Mouse (Mus musculus) hindbrain, embryonic 13.5 days (tissue): ENCODE measurements around the gene Cd93. TPM values are rescaled to one million over a fixed set of nuclear protein-coding genes. Genes with fewer than 3 reads are reported as not detected.

Experiments
- ATAC-seq: fragments of 200-750 bp; cut with Nextera tagmentation; 2 replicates; pipeline ENCODE4 v1.8.0; 2017; ENCODE audit warnings: moderate TSS enrichment; ENCODE audit not compliant: low FRiP score
- H3K27ac ChIP-seq: fragments of 300-500 bp; sonication (generic); 2 replicates; pipeline ENCODE4 v1.5.1; 2015; ENCODE audit warnings: inconsistent platforms, mild to moderate bottlenecking, moderate library complexity
- H3K27me3 ChIP-seq: fragments of 300-500 bp; sonication (generic); 2 replicates; pipeline ENCODE4 v1.6.1; 2015; ENCODE audit warnings: mild to moderate bottlenecking, inconsistent platforms
- H3K36me3 ChIP-seq: fragments of 300-500 bp; sonication (generic); 2 replicates; pipeline ENCODE4 v1.6.1; 2015; ENCODE audit warnings: mild to moderate bottlenecking, inconsistent platforms
- H3K4me1 ChIP-seq: fragments of 300-500 bp; sonication (generic); replicated peaks from 2 replicates; pipeline ENCODE4 v1.6.1; 2015; ENCODE audit warnings: inconsistent platforms
- H3K4me2 ChIP-seq: fragments of 300-500 bp; sonication (generic); 2 replicates; pipeline ENCODE4 v1.6.1; 2015; ENCODE audit warnings: inconsistent platforms, mild to moderate bottlenecking, moderate library complexity
- H3K4me3 ChIP-seq: fragments of 300-500 bp; sonication (generic); 2 replicates; pipeline ENCODE4 v1.5.1; 2015; ENCODE audit warnings: mild to moderate bottlenecking, inconsistent platforms
- H3K9ac ChIP-seq: fragments of 300-500 bp; sonication (generic); 2 replicates; pipeline ENCODE4 v1.6.1; 2015; ENCODE audit warnings: mild to moderate bottlenecking, inconsistent platforms
- H3K9me3 ChIP-seq: fragments of 300-500 bp; sonication (generic); 2 replicates; pipeline ENCODE4 v1.6.1; 2016; ENCODE audit warnings: inconsistent platforms
- WGBS: fragments of 180-500 bp; shearing (Covaris S2); methylation state at CpG from one replicate; pipeline ENCODE4 v1.1.7; 2015; 5-methylcytosine and 5-hydroxymethylcytosine counted together
- polyA plus RNA-seq: library from polyadenylated mRNA; unstranded; fragments of >200 nt; fragmentation: Nextera tagmentation; extraction: Ambion mirVana; gene quantifications from 2 replicates; pipeline ENCODE4 v1.2.1, GENCODE M21; 2015

Gene Cd93
- polyA plus RNA-seq, 1 experiment from 2014 or later = 8.2 TPM

DNA sequence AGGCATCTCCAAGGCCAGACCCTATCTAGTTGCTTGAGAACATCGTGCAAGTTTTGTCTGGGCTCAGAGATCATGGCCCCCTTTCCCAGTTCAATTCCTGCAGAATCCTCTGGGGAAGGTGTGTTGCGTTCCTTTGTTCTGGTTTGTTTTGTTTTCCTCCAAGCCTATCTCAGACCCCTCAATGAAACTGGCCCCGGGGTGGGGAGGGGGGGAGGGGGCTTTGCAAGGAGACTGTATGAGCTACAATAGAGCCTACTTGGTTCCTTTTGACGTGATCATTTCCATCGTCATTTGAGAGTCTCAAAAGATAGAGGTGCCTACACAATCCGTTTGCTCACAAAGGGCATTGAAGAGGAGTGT, 34.6 kb downstream of the Cd93 start:
- no peak overlapping the region for H3K27ac ChIP-seq
- H3K27me3 ChIP-seq = peaks cover 56% of the 10 kb centered on the region
- H3K36me3 ChIP-seq = no peaks in the 10 kb centered on the region
- no peaks in the 10 kb centered on the region for H3K9me3 ChIP-seq
- H3K4me3 ChIP-seq = no peak overlapping the region
- H3K9ac ChIP-seq = no peak overlapping the region
- H3K4me2 ChIP-seq = no peak overlapping the region
- ATAC-seq = 0 out of 2 replicates have a peak, but pooled peaks have one; percentile 11
- H3K4me1 ChIP-seq = peaks cover 30% of the 10 kb centered on the region
- 7% methylated on average over 6 of the region's 6 CpGs for WGBS

DNA sequence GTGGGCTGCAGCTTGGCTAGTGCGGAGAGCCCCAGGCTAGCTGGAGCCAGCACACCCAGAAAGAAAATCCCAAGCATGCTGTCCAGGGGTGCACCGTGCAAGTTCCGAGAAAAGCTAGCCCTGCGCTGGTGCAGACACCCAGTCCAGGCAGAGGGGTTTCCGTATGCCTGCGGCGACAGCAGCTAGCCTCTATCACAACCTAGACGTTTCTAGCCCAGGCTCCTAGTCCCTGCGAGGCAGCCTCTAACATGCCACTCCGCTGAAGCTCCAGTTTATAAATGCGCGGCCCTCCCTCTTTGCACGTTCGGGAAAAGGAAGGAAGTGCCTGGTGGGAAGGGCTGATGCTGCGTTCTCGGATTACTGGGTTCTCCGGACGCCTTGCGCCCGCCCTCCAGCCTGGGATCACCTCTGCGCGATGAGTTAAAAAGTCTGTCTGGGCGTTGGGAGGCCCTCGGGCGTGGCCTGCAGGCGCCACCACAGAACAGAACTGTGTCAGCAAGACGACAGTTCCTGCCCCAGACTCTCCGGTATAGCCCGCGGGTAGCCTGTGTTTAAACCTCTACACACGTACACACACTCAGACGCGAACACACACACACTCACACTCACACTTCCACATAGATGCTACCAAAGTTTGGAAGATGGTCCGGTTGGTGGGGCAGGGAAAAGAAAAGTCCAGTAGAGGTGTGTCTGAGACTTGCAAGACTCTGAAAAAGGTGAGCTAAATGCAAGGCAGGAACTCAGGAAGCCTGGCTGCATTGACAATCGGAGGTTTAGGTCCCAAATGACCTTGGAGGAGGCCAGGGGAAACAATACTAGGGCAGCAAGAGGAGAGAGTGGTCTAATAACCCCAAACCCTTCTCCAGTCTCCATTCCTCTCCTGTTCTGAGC, 35.2 kb downstream of the Cd93 start, which contains the start of gene Thbd:
Thbd (minus strand) TSS at position 319 of the 891 bp plus-strand sequence.
- peak within 1 kb of the TSS; percentile 41 for H3K4me3 ChIP-seq
- H3K4me2 ChIP-seq = peak within 1 kb of the TSS; percentile 62
- ATAC-seq = peak; percentile 50
- H3K36me3 ChIP-seq = no peaks in the 10 kb centered on the region
- no peaks in the 10 kb centered on the region for H3K9me3 ChIP-seq
- H3K27ac ChIP-seq = 0 out of 2 replicates have a peak within 1 kb of the TSS, but pooled peaks have one; percentile 0
- peaks cover 30% of the 10 kb centered on the region for H3K4me1 ChIP-seq
- peak within 1 kb of the TSS; percentile 54 for H3K9ac ChIP-seq
- 3% methylated on average over 35 of the region's 35 CpGs for WGBS
- peaks cover 60% of the 10 kb centered on the region for H3K27me3 ChIP-seq

DNA sequence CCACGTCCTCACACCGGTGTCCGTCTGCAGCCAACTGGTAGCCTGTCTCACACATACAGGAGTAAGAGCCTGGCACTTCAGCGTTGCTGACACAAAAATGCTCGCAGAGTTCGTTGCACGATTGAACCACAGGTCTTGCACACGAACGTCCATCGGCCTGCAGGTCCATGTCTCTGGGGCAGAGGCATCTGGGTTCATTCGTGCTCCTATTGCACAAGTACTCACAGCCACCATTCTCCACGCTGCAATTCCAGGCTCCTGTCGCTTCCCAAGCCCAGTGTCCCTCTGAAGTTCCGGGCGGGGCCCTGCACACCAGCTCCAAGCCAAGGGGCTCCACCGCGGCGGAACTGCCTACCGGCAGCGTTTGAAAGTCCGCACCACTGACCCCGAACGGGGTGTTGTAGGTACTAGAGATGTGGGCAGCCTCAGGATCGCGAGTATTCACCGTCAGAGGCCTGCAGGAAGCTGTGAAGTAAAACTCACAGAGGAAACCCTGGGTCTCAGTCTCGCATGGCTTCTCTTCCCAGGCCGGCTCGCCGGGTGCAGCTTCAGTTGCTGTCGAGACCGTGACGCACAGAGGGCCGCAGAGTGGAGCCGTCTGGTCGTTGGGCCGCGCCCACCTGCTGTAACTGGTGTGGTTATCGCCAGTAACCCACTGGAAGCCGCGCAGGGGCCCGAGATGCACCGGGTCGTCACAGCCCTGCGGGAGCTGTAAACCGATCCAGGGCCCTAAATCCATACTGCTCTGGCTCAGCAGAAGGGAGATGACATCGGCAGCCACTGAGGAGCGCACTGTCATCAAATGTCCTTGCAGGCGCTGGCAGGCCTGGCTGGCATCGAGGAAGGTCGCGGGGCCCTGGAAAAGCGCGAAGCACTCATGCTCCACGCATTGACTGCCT, 36.1 kb downstream of the Cd93 start:
- peaks cover 30% of the 10 kb centered on the region for H3K4me1 ChIP-seq
- peaks cover 67% of the 10 kb centered on the region for H3K27me3 ChIP-seq
- 5% methylated on average over 55 of the region's 55 CpGs for WGBS
- 0 out of 2 replicates have a peak overlapping the region, but pooled peaks have one; percentile 0 for H3K27ac ChIP-seq
- peak overlapping the region; percentile 62 for H3K4me2 ChIP-seq
- H3K9me3 ChIP-seq = no peaks in the 10 kb centered on the region
- ATAC-seq = peak; percentile 43
- H3K36me3 ChIP-seq = no peaks in the 10 kb centered on the region
- peak overlapping the region; percentile 54 for H3K9ac ChIP-seq
- peak overlapping the region; percentile 41 for H3K4me3 ChIP-seq

DNA sequence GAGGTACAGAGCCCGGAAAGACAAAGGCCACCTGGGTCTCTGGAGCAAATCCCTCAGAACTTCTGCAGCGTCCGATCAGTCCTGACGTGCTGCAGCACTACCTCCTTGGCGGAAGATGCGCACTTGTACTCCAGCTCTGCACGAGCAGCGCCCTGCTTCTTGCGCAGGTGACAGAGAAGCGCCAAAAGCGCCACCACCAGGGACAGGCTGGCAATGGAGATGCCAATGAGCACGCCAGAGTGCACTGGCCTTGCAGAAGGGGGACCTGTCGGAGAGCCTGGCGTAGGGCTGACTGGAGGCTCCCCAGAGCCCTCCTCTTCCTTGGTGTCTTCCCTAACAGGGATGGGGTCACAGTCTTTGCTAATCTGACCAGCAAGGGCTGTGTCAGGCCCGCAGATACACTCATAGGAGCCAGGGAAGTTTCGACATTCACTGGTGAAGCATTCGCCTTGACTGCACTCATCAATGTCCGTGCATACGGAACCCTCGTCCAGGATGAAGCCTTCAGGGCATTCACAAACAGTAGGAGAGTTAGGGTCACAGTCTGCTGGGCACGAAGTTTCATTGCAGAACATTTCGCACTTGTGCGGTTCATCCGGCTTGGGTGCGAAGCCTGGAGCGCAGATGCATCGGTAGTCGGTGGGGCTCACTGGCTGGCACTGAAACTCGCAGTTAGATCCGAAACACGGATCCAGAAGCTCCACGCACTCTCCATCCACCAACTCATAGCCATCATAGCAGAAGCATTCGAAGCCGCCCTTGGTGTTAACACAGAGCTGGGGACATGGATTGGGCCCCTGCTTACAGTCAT, 37.0 kb downstream of the Cd93 start:
- Histone ChIP-seq H3K4me1 (peaks cover 30% of the 10 kb centered on the region), H3K27ac (no peak overlapping the region), H3K9ac (peak overlapping the region; percentile 60), H3K27me3 (peaks cover 68% of the 10 kb centered on the region), H3K9me3 (no peaks in the 10 kb centered on the region), H3K4me3 (peak overlapping the region; percentile 41), H3K36me3 (no peaks in the 10 kb centered on the region), H3K4me2 (peak overlapping the region; percentile 62)
- peak; percentile 26; the same call in 1 of the 2 replicates for ATAC-seq
- WGBS = 12% methylated on average over 34 of the region's 34 CpGs

DNA sequence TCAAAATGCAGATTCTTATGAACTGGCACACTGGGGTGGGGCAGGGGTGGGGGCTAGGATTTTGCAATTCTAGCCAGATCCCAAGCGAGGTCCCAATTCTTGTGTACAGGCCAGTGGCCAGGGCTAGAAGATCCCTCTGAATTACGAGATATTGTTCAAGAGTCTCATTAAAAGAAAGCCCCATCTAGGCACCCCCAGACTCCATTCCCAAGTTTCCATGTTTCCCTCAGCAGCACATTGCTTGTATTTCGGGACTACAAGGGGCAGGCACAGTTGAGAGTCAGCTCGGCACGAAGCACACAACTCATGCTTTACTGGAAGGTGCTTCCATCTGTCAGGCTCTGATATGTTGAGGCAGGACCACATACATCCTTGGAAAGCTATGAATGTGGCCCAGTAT, 38.5 kb downstream of the Cd93 start:
- no peak for ATAC-seq
- H3K9me3 ChIP-seq = no peaks in the 10 kb centered on the region
- H3K9ac ChIP-seq = no peak overlapping the region
- peaks cover 68% of the 10 kb centered on the region for H3K27me3 ChIP-seq
- H3K36me3 ChIP-seq = no peaks in the 10 kb centered on the region
- no peak overlapping the region for H3K27ac ChIP-seq
- H3K4me2 ChIP-seq = no peak overlapping the region
- H3K4me1 ChIP-seq = peaks cover 30% of the 10 kb centered on the region
- no peak overlapping the region for H3K4me3 ChIP-seq
- 77% methylated on average over 5 of the region's 5 CpGs for WGBS

DNA sequence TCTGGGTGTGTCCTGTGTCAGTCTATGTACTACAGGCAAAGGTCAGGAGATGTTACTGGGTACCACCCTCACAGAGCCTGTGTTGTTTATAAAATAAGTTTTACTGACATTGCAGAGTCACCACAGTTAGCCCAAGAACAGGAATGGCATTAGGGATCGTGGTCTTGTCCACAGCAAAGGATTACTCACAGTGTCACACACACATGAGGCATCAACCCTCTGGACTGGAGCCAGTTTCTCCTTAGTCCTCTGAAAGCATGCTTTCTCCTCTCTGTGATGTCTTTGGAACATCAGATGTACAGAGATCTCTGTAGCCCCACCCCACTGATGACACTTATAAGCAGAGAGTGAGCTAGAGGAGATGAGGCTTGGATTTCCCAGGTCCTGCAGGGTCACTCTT, 41.1 kb downstream of the Cd93 start:
- no peak overlapping the region for H3K27ac ChIP-seq
- no peak for ATAC-seq
- H3K4me1 ChIP-seq = peaks cover 15% of the 10 kb centered on the region
- H3K36me3 ChIP-seq = no peaks in the 10 kb centered on the region
- peaks cover 54% of the 10 kb centered on the region for H3K27me3 ChIP-seq
- no peak overlapping the region for H3K9ac ChIP-seq
- H3K4me2 ChIP-seq = no peak overlapping the region
- no peak overlapping the region for H3K4me3 ChIP-seq
- no peaks in the 10 kb centered on the region for H3K9me3 ChIP-seq
- WGBS = 77% methylated on average over 1 of the region's 1 CpGs

DNA sequence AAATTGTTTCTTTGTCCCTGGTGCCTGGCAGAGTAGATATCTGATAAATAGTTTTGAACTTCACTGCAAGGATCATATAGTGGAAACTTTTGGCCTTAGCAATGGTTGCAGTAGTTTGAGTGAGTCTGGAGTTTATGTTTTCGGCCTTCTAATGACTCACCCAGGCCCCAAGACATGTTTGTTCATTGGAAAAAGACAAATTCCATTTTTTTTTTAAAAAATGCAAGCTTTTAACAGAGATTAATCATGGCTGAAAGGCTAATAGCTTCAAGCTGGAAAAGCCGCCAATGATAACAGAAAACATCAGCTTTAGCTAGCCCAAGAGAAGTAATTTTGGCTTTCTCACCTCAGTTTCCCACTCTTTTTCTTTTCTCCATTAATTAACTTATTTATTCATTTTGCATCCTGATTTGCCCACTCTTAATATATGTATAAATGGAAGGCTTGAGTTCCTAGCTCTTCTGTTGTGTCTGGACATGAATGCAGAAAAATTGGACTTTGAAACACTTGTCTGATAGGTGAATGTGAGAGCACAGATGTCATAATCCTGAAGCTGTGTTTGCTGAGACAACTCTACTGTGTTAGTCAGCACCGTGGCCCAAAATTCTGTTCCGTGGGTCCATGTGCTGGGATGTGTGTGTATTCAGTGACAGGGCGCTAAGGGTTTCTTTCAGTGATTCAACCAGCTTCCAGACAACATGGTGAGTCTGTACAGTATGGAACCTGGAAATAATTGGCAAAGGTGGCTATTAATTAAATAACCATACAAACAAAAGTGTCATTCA, 44.3 kb downstream of the Cd93 start:
- Histone ChIP-seq H3K4me3 (no peak overlapping the region), H3K9me3 (no peaks in the 10 kb centered on the region), H3K36me3 (no peaks in the 10 kb centered on the region), H3K4me1 (peaks cover 9% of the 10 kb centered on the region; the same call in 1 of the 2 replicates), H3K4me2 (no peak overlapping the region), H3K27ac (no peak overlapping the region), H3K9ac (no peak overlapping the region), H3K27me3 (peaks cover 52% of the 10 kb centered on the region)
- ATAC-seq = no peak
- 96% methylated on average over 5 of the region's 5 CpGs for WGBS

DNA sequence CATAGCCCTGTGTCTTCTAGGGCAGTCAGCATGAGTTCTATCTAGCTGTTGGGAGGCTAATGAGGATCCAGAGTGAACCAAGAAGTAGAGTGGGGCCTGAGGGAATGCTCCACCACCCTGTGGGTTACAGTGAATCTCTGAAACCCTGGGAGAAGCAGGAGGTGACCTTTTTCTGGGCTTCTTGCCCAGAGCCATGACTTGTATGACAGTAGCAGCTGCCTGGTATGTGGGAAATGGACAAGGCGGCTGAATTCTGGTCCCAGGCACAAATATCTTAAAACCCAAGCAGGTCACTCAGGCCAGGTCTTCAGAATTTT, 45.6 kb downstream of the Cd93 start:
- no peak overlapping the region for H3K4me2 ChIP-seq
- peaks cover 58% of the 10 kb centered on the region for H3K27me3 ChIP-seq
- no peak overlapping the region for H3K4me3 ChIP-seq
- H3K9me3 ChIP-seq = no peaks in the 10 kb centered on the region
- H3K9ac ChIP-seq = no peak overlapping the region
- H3K36me3 ChIP-seq = no peaks in the 10 kb centered on the region
- H3K4me1 ChIP-seq = peaks cover 9% of the 10 kb centered on the region; the same call in 1 of the 2 replicates
- H3K27ac ChIP-seq = no peak overlapping the region
- ATAC-seq = no peak
- 90% methylated on average over 1 of the region's 1 CpGs for WGBS

DNA sequence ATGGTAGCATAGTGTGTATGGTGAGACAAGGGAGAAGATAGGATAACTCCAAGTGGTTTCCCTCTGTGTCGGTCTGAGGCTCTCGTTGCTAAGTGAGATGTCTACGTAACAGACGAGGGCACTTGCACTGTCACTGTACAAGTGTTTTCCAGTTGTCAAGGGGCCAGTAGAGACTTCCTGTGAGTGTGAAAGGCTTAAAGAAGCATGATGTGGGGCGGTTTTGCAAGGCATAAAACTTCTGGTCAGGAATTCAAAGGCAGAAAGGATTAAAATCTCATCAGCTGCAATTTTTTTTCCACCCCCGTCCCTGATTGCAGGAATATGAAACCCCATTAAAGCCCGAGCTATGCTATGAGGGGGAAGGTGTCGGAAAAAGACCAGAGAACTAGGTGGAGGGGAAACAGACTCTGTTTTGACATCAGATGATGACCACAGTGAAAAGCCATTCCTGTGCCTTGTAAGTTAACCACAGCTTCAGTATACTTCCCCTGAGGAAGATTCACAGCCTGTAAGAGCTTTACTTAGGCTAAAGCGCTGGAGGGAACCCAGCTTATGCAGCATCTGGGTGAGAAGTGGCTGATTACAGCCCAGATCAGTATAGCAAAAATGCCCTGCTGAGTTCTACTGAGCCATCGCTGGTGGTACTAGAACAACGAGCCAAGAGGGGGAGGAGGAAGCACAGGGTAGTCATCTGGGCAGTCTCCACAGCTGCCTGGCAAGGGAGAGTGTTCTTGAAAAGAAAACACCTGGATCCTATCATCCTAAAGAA, 46.2 kb downstream of the Cd93 start:
- Histone ChIP-seq H3K27me3 (peaks cover 55% of the 10 kb centered on the region), H3K36me3 (no peaks in the 10 kb centered on the region), H3K9me3 (no peaks in the 10 kb centered on the region), H3K4me1 (peaks cover 9% of the 10 kb centered on the region; the same call in 1 of the 2 replicates), H3K9ac (no peak overlapping the region), H3K4me3 (no peak overlapping the region), H3K4me2 (no peak overlapping the region), H3K27ac (no peak overlapping the region)
- no peak for ATAC-seq
- WGBS = 80% methylated on average over 11 of the region's 11 CpGs

DNA sequence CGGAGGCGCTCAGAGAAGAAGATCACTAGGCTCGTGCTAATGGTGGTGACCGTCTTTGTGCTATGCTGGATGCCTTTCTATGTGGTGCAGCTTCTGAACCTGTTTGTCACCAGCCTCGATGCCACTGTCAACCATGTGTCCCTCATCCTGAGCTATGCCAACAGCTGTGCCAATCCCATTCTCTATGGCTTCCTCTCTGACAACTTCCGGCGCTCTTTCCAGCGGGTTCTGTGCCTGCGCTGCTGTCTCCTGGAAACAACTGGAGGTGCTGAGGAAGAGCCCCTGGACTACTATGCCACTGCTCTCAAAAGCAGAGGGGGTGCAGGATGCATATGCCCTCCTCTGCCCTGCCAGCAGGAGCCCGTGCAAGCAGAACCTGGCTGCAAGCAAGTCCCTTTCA, 47.2 kb downstream of the Cd93 start:
- H3K4me2 ChIP-seq = peak overlapping the region; percentile 94
- H3K4me3 ChIP-seq = peak overlapping the region; percentile 67
- WGBS = 77% methylated on average over 10 of the region's 10 CpGs
- H3K4me1 ChIP-seq = peaks cover 9% of the 10 kb centered on the region; the same call in 1 of the 2 replicates
- no peak for ATAC-seq
- H3K9ac ChIP-seq = no peak overlapping the region
- no peak overlapping the region for H3K27ac ChIP-seq
- H3K36me3 ChIP-seq = no peaks in the 10 kb centered on the region
- no peaks in the 10 kb centered on the region for H3K9me3 ChIP-seq
- peaks cover 55% of the 10 kb centered on the region for H3K27me3 ChIP-seq
